Mouse (Mus musculus) thymus, adult 2 months (tissue): ENCODE measurements around the gene Adamts4. TPM values are rescaled to one million over a fixed set of nuclear protein-coding genes. Genes with fewer than 3 reads are reported as not detected.

Experiments
- DNase-seq: peaks from one replicate; pipeline ENCODE4 v3.0.0; 2021
- H3K27ac ChIP-seq: fragments of 200-500 bp; 2 replicates; pipeline ENCODE4 v1.5.1; 2012; ENCODE audit warnings: low read length, control low read depth; ENCODE audit not compliant: control insufficient read depth, insufficient read depth
- H3K27me3 ChIP-seq: fragments of 200-500 bp; 2 replicates; pipeline ENCODE4 v1.6.1; 2012; ENCODE audit warnings: mild to moderate bottlenecking, low read length, moderate library complexity, mixed read lengths; ENCODE audit not compliant: control insufficient read depth, insufficient read depth
- H3K36me3 ChIP-seq: fragments of 200-500 bp; 2 replicates; pipeline ENCODE4 v1.6.1; 2012; ENCODE audit warnings: mild to moderate bottlenecking, low read length, moderate library complexity; ENCODE audit not compliant: control insufficient read depth, insufficient read depth
- H3K4me1 ChIP-seq: fragments of 200-500 bp; replicated peaks from 2 replicates; pipeline ENCODE4 v1.6.1; 2012; ENCODE audit warnings: low read length; ENCODE audit not compliant: control insufficient read depth, insufficient read depth
- H3K4me3 ChIP-seq: fragments of 200-500 bp; 2 replicates; pipeline ENCODE4 v1.5.1; 2012; ENCODE audit warnings: mild to moderate bottlenecking, low read length, control low read depth, moderate library complexity; ENCODE audit not compliant: control insufficient read depth, insufficient read depth
- CTCF ChIP-seq: fragments of 200-500 bp; IDR thresholded peaks from 2 replicates; pipeline ENCODE4 v1.5.1; 2012; ENCODE audit warnings: mild to moderate bottlenecking, control low read depth, low read length, moderate library complexity, borderline replicate concordance; ENCODE audit not compliant: control insufficient read depth, poor library complexity, insufficient read depth; ENCODE audit errors: extremely low read depth
- POLR2A ChIP-seq: fragments of 200-500 bp; IDR thresholded peaks from 2 replicates; pipeline ENCODE4 v1.6.1; 2012; ENCODE audit warnings: mild to moderate bottlenecking, low read length, control low read depth, moderate library complexity; ENCODE audit not compliant: control insufficient read depth, poor library complexity, insufficient read depth; ENCODE audit errors: extremely low read depth
- WGBS: fragments of 180-500 bp; shearing (Covaris S2); methylation state at CpG from one replicate; pipeline ENCODE4 v1.1.7; 2018; 5-methylcytosine and 5-hydroxymethylcytosine counted together
- polyA plus RNA-seq: library from polyadenylated mRNA; depleted of rRNA; stranded (reverse); fragments of >200 nt; gene quantifications from 2 replicates; pipeline ENCODE4 v1.2.3, GENCODE M21; 2012

Adamts4 gene
- polyA plus RNA-seq, 1 experiment = 0.90 TPM

DNA sequence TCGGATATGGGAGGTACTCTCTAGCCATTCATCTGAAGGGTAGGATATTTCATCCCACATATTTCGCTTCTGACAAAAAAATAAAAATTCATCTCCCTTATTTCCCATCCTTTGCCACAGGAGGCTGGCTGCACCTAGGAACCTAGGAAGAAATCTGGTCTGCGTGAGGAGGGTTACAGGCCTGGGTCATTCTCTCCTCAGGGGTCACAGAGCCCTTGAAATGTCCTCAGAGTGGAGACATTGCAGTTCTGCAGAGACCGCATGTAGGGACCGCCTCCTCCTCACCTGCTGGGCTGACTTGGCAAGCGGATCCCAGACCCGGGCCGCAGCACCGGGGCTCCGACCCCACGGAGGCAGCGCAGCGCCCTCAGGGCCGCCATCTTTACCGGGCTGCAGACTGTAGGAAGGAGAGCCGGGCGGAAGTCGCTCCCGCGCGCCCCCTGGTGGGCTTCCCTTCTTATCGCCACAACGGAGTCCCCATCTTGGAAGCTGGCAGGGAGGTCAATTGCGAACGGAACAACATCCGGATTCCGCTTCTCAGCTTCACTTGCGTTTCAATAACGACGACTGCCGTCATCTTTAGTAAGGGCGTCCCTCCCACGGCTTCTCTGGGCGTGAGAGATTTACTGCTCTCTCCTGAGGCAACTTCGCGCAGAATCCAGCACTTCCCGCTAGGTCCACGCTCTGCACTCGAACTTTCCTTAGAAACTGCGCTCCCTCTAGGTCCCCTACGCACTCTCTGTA, 3.3 kb upstream of the Adamts4 start:
- WGBS = under 1% methylated on average over 41 of the region's 41 CpGs
- Histone ChIP-seq H3K4me3 (peak overlapping the region; percentile 61), H3K27me3 (no peaks in the 10 kb centered on the region), H3K4me1 (peaks cover 9% of the 10 kb centered on the region), H3K36me3 (peaks cover 14% of the 10 kb centered on the region), H3K27ac (peak overlapping the region; percentile 31; the same call in 1 of the 2 replicates)
- TF ChIP-seq CTCF (peak; percentile 98), POLR2A (peak; percentile 79)
- peak; percentile 95 for DNase-seq

GRCm38 (mm10) chr1:171247453-171247841, 2.8 kb upstream of the Adamts4 start:
- no peak for TF ChIP-seq CTCF
- TF ChIP-seq POLR2A = no peak
- no peaks in the 10 kb centered on the region for H3K27me3 ChIP-seq
- H3K36me3 ChIP-seq = peaks cover 13% of the 10 kb centered on the region
- no peak for DNase-seq
- H3K27ac ChIP-seq = peak overlapping the region; percentile 31; the same call in 1 of the 2 replicates
- WGBS = 20% methylated on average over 13 of the region's 13 CpGs
- H3K4me3 ChIP-seq = peak overlapping the region; percentile 51
- H3K4me1 ChIP-seq = peaks cover 9% of the 10 kb centered on the region

DNA sequence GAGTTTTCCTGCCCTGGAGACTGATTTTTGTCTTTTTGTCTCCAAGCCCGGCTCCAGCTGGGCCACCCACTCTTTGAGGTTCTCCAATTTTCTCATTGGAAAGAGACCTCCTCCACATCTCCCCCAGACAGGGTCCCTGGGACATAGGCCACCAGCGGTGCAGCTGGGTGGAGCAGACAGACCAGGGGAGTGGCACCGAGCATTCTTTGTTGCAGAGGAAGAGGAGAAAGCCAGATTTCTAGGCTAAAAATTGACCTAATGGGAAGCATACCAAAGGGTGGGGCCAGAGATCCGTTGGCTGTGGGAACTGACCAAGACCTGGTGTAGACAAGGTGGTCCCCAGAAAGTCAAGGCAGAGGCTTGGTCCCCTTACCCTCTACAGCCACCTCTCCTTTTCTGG, 2.3 kb upstream of the Adamts4 start:
- H3K4me3 ChIP-seq = no peak overlapping the region
- WGBS = 65% methylated on average over 4 of the region's 4 CpGs

DNA sequence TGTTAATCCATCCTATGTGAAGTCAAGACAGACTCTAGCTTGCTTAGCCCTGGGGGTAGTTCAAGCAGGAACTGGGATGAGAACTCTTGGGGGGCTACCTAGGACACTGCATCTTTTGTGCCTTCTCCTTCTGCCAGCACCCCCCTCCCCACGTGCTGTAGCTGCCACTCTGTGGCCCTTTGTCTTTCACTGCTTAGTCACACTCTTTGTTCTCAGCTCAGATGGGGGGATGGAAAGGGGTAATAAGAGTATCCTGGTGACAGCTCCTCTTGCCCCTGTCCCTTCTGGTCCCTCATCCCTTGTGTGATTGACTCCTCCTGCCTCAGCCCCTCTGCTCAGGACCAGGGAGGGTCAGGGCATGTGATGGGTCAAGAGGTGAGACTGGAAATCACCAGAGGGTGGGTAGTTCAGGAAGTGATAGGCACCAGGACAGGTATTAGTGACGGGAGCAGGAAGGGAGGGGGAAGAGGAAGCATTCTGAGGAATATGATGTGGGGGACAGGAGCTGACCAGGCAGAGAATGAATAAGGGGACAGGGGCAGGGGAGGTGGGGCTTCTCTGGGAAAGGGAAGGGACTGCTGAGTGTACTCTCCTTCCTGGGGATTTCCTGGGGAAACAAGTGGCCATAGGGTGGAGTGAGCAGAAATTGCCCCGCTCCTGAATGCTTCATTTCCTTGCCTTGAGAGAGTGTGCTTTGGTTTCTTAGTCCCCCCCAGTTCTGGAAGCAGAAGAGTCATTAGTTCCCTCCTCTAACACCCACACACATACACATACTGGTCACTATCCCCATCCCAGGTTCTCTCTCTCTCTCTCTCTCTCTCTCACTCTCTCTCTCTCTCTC, 1.6 kb upstream of the Adamts4 start:
- TF ChIP-seq POLR2A = no peak
- no peak for TF ChIP-seq CTCF
- Histone ChIP-seq H3K4me1 (peaks cover 9% of the 10 kb centered on the region), H3K36me3 (peaks cover 10% of the 10 kb centered on the region), H3K27me3 (no peaks in the 10 kb centered on the region), H3K27ac (no peak overlapping the region), H3K4me3 (no peak overlapping the region)
- DNase-seq = no peak
- WGBS = 74% methylated on average over 3 of the region's 3 CpGs

More for the DNA sequence above, 2.3 kb upstream of the Adamts4 start:
- TF ChIP-seq POLR2A (no peak), CTCF (no peak)
- H3K27ac ChIP-seq = no peak overlapping the region
- peaks cover 11% of the 10 kb centered on the region for H3K36me3 ChIP-seq
- no peaks in the 10 kb centered on the region for H3K27me3 ChIP-seq
- H3K4me1 ChIP-seq = peaks cover 9% of the 10 kb centered on the region
- DNase-seq = no peak

- Histone ChIP-seq H3K4me1 (peaks cover 9% of the 10 kb centered on the region), H3K27ac (no peak within 1 kb of the TSS), H3K4me3 (no peak within 1 kb of the TSS), H3K36me3 (no peaks in the 10 kb centered on the region), H3K27me3 (no peaks in the 10 kb centered on the region)
- no peak for DNase-seq
- WGBS = 83% methylated on average over 26 of the region's 26 CpGs
- no peak for TF ChIP-seq CTCF
- TF ChIP-seq POLR2A = no peak
Measured at GRCm38 (mm10) chr1:171250680-171251593, 716 bp downstream of the Adamts4 start, which contains the start of gene Ndufs2. Gene Ndufs2, minus strand, starts transcription at chr1:171251388.
